Mouse (Mus musculus): ENCODE data around the gene Tbce. TPM values are rescaled to one million over a fixed set of nuclear protein-coding genes. Genes with fewer than 3 reads are reported as not detected.

Gene Tbce
- total and polyA plus RNA-seq, 2 experiments: 11.9 to 36.2 TPM

GRCm38 (mm10) chr13:14062209-14063012 lies 23.0 kb upstream of the Tbce start:
- 4% methylated on average over 11 of the region's 11 CpGs for WGBS
- Histone ChIP-seq H3K9ac (ENCODE audit: low read depth, low read length) (peak overlapping the region; percentile 72), H3K4me1 (ENCODE audit: control insufficient read depth, insufficient read depth, low read length) (peaks cover 4% of the 10 kb centered on the region), H3K27ac (replicated peaks; ENCODE audit: insufficient read depth, low read depth, low read length) (peak overlapping the region; percentile 58), H3K27me3 (ENCODE audit: control insufficient read depth, insufficient read depth, low read length) (no peaks in the 10 kb centered on the region), H3K79me2 (ENCODE audit: control insufficient read depth, insufficient read depth, low read length) (peaks cover 14% of the 10 kb centered on the region), H3K36me3 (ENCODE audit: control insufficient read depth, insufficient read depth, low read length) (peaks cover 5% of the 10 kb centered on the region; the same call in 1 of the 2 replicates), H3K4me3 (ENCODE audit: insufficient read depth, low read depth, low read length) (peak overlapping the region; percentile 62)
- TF ChIP-seq CTCF (IDR thresholded peaks at IDR 0.05; ENCODE audit: low read depth, low read length) (no peak), POLR2A (IDR thresholded peaks at IDR 0.05; ENCODE audit: extremely low read depth, insufficient read depth, low read length) (no peak)
- no peak for DNase-seq (ENCODE audit: extremely low read depth, low read depth, low spot score)

GRCm38 (mm10) chr13:14059582-14059981 lies 20.1 kb upstream of the Tbce start:
- DNase-seq (ENCODE audit: extremely low read depth, low read depth, low spot score): no peak
- H3K79me2 ChIP-seq (ENCODE audit: control insufficient read depth, insufficient read depth, low read length): peaks cover 14% of the 10 kb centered on the region
- H3K36me3 ChIP-seq (ENCODE audit: control insufficient read depth, insufficient read depth, low read length): peaks cover 21% of the 10 kb centered on the region; the same call in 1 of the 2 replicates
- H3K27me3 ChIP-seq (ENCODE audit: control insufficient read depth, insufficient read depth, low read length): no peaks in the 10 kb centered on the region
- peaks cover 2% of the 10 kb centered on the region for H3K4me1 ChIP-seq (ENCODE audit: control insufficient read depth, insufficient read depth, low read length)
- H3K4me3 ChIP-seq (ENCODE audit: insufficient read depth, low read depth, low read length): no peak overlapping the region
- TF ChIP-seq POLR2A (IDR thresholded peaks at IDR 0.05; ENCODE audit: extremely low read depth, insufficient read depth, low read length): no peak
- TF ChIP-seq CTCF (IDR thresholded peaks at IDR 0.05; ENCODE audit: low read depth, low read length): no peak
- H3K27ac ChIP-seq (replicated peaks; ENCODE audit: insufficient read depth, low read depth, low read length): no peak overlapping the region
- H3K9ac ChIP-seq (ENCODE audit: low read depth, low read length): no peak overlapping the region

DNA sequence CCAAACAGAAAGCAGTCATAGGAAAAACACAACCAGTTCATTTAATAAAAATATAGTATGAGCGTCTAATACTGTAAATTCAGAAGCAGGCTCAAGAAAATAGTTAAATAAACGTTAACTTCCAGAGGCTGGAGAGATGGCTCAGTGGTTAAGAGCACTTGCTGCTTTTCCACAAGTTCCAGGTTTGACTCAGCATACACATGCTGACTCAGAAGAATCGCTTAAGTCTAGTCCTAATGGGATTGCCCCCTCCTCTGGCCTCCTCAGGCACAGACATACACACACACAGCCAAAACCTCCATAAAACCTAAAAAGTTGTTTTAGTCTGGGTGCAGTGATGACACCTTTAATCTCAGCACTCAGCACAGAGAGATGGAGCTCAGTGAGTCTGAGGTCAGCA lies 17.4 kb upstream of the Tbce start:
- TF ChIP-seq POLR2A (IDR thresholded peaks at IDR 0.05; ENCODE audit: extremely low read depth, insufficient read depth, low read length): no peak
- H3K36me3 ChIP-seq (ENCODE audit: control insufficient read depth, insufficient read depth, low read length): peaks cover 45% of the 10 kb centered on the region

GRCm38 (mm10) chr13:14049878-14050277 lies 10.4 kb upstream of the Tbce start:
- 22% methylated on average over 1 of the region's 1 CpGs for WGBS
- H3K27ac ChIP-seq (replicated peaks; ENCODE audit: insufficient read depth, low read depth, low read length): no peak overlapping the region
- H3K36me3 ChIP-seq (ENCODE audit: control insufficient read depth, insufficient read depth, low read length): peaks cover 38% of the 10 kb centered on the region
- H3K9ac ChIP-seq (ENCODE audit: low read depth, low read length): no peak overlapping the region
- H3K27me3 ChIP-seq (ENCODE audit: control insufficient read depth, insufficient read depth, low read length): no peaks in the 10 kb centered on the region
- H3K4me1 ChIP-seq (ENCODE audit: control insufficient read depth, insufficient read depth, low read length): peaks cover 11% of the 10 kb centered on the region; the same call in 1 of the 2 replicates
- H3K4me3 ChIP-seq (ENCODE audit: insufficient read depth, low read depth, low read length): no peak overlapping the region
- TF ChIP-seq POLR2A (IDR thresholded peaks at IDR 0.05; ENCODE audit: extremely low read depth, insufficient read depth, low read length) (no peak), CTCF (IDR thresholded peaks at IDR 0.05; ENCODE audit: low read depth, low read length) (no peak)
- no peaks in the 10 kb centered on the region for H3K79me2 ChIP-seq (ENCODE audit: control insufficient read depth, insufficient read depth, low read length)
- DNase-seq (ENCODE audit: extremely low read depth, low read depth, low spot score): peak; percentile 91

More for the DNA sequence above, 17.4 kb upstream of the Tbce start:
- DNase-seq (ENCODE audit: extremely low read depth, low read depth, low spot score): no peak
- H3K4me1 ChIP-seq (ENCODE audit: control insufficient read depth, insufficient read depth, low read length): no peaks in the 10 kb centered on the region; the same call in none of the 2 replicates
- H3K4me3 ChIP-seq (ENCODE audit: insufficient read depth, low read depth, low read length): no peak overlapping the region
- no peaks in the 10 kb centered on the region for H3K27me3 ChIP-seq (ENCODE audit: control insufficient read depth, insufficient read depth, low read length)
- WGBS: 92% methylated on average over 3 of the region's 3 CpGs
- H3K27ac ChIP-seq (replicated peaks; ENCODE audit: insufficient read depth, low read depth, low read length): no peak overlapping the region
- no peak overlapping the region for H3K9ac ChIP-seq (ENCODE audit: low read depth, low read length)
- peaks cover 9% of the 10 kb centered on the region for H3K79me2 ChIP-seq (ENCODE audit: control insufficient read depth, insufficient read depth, low read length)

- no peak overlapping the region for H3K4me3 ChIP-seq (ENCODE audit: insufficient read depth, low read depth, low read length)
- no peak for TF ChIP-seq CTCF (IDR thresholded peaks at IDR 0.05; ENCODE audit: low read depth, low read length)
- no peak for TF ChIP-seq POLR2A (IDR thresholded peaks at IDR 0.05; ENCODE audit: extremely low read depth, insufficient read depth, low read length)
- H3K9ac ChIP-seq (ENCODE audit: low read depth, low read length): no peak overlapping the region
- H3K36me3 ChIP-seq (ENCODE audit: control insufficient read depth, insufficient read depth, low read length): peaks cover 10% of the 10 kb centered on the region; the same call in 1 of the 2 replicates
- H3K27ac ChIP-seq (replicated peaks; ENCODE audit: insufficient read depth, low read depth, low read length): no peak overlapping the region
- DNase-seq (ENCODE audit: extremely low read depth, low read depth, low spot score): no peak
- H3K4me1 ChIP-seq (ENCODE audit: control insufficient read depth, insufficient read depth, low read length): peaks cover 11% of the 10 kb centered on the region
- WGBS: 76% methylated on average over 2 of the region's 2 CpGs
- no peaks in the 10 kb centered on the region for H3K79me2 ChIP-seq (ENCODE audit: control insufficient read depth, insufficient read depth, low read length)
- H3K27me3 ChIP-seq (ENCODE audit: control insufficient read depth, insufficient read depth, low read length): no peaks in the 10 kb centered on the region
These were observed 5.1 kb upstream of the Tbce start for GRCm38 (mm10) chr13:14044521-14044920.

GRCm38 (mm10) chr13:14043851-14044250 lies 4.4 kb upstream of the Tbce start:
- peaks cover 11% of the 10 kb centered on the region for H3K4me1 ChIP-seq (ENCODE audit: control insufficient read depth, insufficient read depth, low read length)
- H3K79me2 ChIP-seq (ENCODE audit: control insufficient read depth, insufficient read depth, low read length): peaks cover under 1% of the 10 kb centered on the region; the same call in 1 of the 2 replicates
- DNase-seq (ENCODE audit: extremely low read depth, low read depth, low spot score): no peak
- no peak overlapping the region for H3K27ac ChIP-seq (replicated peaks; ENCODE audit: insufficient read depth, low read depth, low read length)
- no peak overlapping the region for H3K4me3 ChIP-seq (ENCODE audit: insufficient read depth, low read depth, low read length)
- peaks cover 7% of the 10 kb centered on the region; the same call in 1 of the 2 replicates for H3K36me3 ChIP-seq (ENCODE audit: control insufficient read depth, insufficient read depth, low read length)
- H3K9ac ChIP-seq (ENCODE audit: low read depth, low read length): no peak overlapping the region
- TF ChIP-seq POLR2A (IDR thresholded peaks at IDR 0.05; ENCODE audit: extremely low read depth, insufficient read depth, low read length) (no peak), CTCF (IDR thresholded peaks at IDR 0.05; ENCODE audit: low read depth, low read length) (no peak)
- H3K27me3 ChIP-seq (ENCODE audit: control insufficient read depth, insufficient read depth, low read length): no peaks in the 10 kb centered on the region
